Mouse (Mus musculus): ENCODE results near the gene Supt5.

Gene Supt5

GRCm38 (mm10) chr7:28301616-28302433 lies 36.7 kb downstream of the Supt5 start, which contains the start of gene Dll3:
Gene Dll3, minus strand, starts transcription at chr7:28302238.
- DNase-seq (ENCODE audit: low spot score in 2 of 2), result peak; percentile 32 to 41

GRCm38 (mm10) chr7:28298837-28299625 lies 39.5 kb downstream of the Supt5 start:
- peak in 1 of 2 experiments; percentile 31 for DNase-seq (ENCODE audit: low spot score in 2 of 2)

DNA sequence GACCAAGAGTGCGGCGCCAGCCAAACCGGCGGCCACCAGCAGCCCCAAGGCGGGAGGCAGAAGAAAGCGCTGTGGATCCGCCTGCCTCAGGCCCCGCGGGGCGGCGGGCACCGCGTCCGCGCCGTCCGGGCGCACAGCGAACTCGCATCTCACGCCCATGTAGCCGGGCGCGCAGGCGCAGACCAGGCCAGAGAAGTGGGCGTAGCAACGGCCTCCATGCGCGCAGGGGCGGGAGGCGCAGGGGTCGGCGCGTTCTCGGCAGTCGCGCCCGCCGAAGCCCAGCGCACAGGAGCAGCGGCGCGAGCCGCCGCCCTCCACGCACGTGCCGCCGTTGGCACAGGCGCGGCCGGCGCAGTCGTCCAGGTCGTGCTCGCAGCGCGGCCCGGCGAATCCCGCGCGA lies 44.1 kb downstream of the Supt5 start:
- no peak for DNase-seq (ENCODE audit: low spot score in 2 of 2)

GRCm38 (mm10) chr7:28290638-28291590 lies 47.6 kb downstream of the Supt5 start, which contains the start of gene Selenov:
Gene Selenov, minus strand, starts transcription at chr7:28291186.
- DNase-seq (ENCODE audit: low spot score in 2 of 2), result no peak

GRCm38 (mm10) chr7:28290165-28290564 lies 48.4 kb downstream of the Supt5 start:
- no peak for DNase-seq (ENCODE audit: low spot score in 2 of 2)

DNA sequence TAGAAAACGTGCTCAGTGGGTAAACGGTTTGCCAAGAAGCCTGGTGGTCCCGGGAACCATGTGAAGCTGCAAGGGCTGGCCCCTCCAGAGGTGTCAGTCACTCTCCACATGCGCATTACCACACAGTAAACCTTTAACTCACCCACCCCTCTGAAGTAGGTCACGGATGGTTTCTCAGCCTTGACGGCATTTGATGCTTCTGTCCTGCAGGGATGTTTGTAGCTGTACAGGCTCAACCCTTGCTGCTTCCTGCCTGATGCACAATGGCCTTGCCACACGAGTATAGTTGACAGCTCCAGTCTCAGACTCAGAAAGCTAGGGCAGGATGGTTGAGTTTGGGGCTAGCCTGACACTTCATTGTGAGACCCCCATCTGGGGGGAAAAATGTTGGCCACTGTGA lies 57.9 kb downstream of the Supt5 start:
- no peak for DNase-seq (ENCODE audit: low spot score in 2 of 2)

DNA sequence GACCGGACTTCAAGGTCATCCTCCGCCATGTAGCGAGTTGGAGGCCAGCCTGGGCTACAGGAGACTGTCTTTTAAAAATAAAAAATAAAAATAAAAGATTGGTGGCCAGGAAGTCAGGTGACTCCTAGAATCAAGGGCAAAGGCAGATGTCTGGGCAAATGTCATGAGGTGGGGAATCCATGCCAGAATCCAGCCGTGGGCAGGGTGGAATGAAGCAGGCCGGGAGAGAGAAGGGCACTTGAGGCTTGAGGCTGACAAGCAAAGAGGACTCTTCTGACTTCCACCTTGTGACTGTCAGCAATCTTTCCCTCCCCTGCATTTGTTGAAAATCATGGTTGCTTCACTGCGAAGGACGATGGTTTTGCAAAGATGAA lies 60.3 kb downstream of the Supt5 start:
- no peak for DNase-seq (ENCODE audit: low spot score in 2 of 2)

GRCm38 (mm10) chr7:28277615-28278278 lies 60.8 kb downstream of the Supt5 start, which contains the start of gene Eid2b:
Gene Eid2b, plus strand, starts transcription at chr7:28277739.
- DNase-seq (ENCODE audit: low spot score in 2 of 2), result peak; percentile 91 to 95

GRCm38 (mm10) chr7:28277237-28277614 lies 61.3 kb downstream of the Supt5 start:
- DNase-seq (ENCODE audit: low spot score in 2 of 2), result no peak

DNA sequence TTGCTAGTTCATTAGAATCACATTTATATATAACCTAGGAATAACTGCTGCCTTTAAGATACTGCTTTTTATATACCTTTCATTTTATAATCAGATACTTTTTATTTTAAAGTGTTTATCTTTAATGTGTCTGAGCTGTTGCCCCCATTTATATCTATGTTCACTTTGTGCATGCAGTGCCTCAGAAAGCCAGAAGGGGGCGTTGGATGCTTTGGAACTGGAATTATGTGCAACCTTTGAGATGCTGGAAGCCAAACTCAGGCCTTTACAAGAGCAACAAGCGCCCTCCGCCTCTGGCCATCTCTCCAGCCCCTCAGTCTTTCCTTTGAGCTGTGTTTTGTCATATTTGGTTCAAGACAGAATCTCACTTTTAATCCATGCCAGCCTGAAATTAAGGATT lies 66.8 kb downstream of the Supt5 start:
- no peak for DNase-seq (ENCODE audit: low spot score in 2 of 2)

DNA sequence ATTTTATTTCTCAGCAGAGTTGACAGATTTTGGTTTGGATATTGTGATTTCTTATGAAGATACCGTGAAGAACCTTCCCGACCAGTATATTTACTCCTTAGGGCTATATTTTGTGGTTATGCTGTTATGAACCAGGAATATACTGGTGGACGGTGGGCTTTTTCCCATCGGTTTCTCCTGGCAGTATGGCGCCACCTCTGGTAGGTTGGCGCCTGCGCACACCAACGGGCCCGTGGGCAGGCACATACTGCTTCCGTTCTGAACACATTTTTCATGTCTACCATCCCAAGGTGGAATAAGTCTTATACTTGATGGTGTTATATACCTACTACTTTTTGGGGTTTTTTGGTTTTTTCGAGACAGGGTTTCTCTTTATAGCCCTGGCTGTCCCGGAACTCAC lies 69.2 kb downstream of the Supt5 start:
- DNase-seq (ENCODE audit: low spot score in 2 of 2), result no peak

DNA sequence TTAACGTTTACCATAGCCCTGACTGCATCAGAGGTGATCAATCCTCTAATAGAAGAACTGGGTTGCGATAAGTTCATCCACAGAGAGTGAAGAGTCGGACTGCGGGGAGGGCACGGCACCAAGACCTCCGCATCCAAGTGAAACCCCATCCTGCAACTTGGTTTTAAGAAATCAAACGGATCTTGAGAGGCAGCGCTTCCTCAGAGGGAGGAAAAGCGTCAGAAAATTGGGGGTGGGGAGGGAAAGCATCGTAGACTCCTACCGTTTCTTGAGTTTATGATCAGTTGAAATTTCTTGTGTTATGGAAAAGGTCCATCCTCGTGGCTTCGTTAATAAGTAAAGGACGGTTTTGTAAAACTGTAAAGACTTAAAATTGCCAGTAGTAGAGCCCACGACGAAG lies 70.0 kb downstream of the Supt5 start:
- no peak for DNase-seq (ENCODE audit: low spot score in 2 of 2)

- peak in 1 of 2 experiments; percentile 25 for DNase-seq (ENCODE audit: low spot score in 2 of 2)
Observed at GRCm38 (mm10) chr7:28268042-28268531, 70.5 kb downstream of the Supt5 start.

DNA sequence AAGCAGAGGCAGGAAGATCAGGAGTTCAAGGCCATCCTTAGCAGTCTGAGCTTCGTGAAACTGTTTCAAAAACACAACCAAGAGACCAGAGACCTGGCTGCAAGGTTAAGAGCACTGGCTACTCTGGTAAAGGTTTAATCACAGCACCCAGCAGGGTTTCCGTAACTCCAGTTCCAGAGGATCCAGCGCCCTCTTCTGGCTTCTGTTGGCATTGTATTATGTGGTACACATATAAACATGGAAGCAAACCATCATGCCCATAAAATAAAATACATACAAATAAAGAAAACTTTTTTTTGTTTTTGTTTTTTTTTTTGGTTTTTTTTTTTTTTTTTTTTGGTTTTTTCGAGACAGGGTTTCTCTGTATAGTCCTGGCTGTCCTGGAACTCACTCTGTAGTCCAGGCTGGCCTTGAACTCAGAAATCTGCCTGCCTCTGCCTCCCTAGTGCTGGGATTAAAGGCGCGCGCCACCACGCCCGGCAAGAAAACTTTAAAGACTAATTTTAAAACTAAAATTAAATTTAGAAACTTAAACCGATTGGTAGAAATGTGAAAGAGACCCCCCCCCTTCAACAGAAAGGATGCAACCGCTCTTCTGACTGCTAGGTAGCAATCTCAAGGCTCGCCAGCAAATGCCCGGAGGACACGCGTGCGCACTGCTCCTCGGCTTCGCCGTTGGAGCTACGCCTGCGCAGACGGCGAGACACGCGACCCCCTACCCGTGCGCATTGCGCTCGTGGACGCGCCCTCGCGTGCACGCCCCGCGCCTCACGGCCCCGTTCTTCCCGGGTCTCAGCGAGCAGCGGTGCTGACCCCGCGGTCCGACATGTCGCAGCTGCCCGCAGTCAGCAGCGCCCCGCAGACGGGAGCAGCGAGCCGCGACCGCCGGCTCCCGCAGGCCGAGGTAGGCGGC lies 71.2 kb downstream of the Supt5 start, which contains the start of gene Eid2:
Eid2 (plus strand) TSS at position 753 of the 913 bp plus-strand sequence.
- DNase-seq (ENCODE audit: low spot score in 2 of 2), result peak in 1 of 2 experiments; percentile 29

DNA sequence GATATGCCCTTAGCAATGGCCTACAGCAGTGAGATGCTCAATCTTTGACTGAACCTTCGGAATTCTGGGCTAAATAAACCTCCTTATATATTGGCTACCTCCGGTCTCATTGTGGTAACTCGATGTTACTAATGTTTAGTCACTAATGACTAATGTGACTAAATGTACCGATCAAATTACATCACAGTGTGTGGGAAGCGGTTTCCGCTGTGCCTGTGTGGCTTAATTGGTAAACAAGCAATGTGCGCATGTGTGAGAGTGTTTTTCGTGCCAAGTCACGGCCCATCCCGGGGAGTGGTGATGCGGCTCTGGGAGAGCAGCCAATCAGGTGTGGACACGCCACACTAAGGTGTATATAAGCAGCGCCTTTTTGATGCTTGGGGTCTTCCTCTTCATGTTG lies 73.2 kb downstream of the Supt5 start:
- no peak for DNase-seq (ENCODE audit: low spot score in 2 of 2)

All from natural killer cell, adult 2 months (primary cell).